Mouse (Mus musculus): ENCODE measurements around the gene Hrh2.

DNA sequence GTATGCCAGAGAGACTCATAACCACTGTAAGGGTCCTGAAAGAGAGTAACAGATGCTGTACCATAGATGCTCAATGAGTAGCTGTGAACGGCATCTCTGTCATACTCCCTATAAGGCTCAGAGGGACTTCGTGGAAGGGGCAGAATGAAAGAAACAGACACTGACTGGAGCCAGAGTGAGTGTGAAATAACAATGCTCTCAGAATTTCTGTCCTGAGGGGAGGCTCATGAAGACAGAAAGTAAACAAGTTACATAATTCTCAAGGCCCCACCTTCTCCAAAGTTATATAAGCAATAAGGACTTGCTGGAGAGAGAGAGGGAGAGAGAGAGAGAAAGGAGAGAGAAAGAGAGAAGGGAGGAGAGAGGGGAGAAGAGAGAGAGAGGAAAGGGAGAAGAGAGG is 36.1 kb upstream of the Hrh2 start:
- TF ChIP-seq CTCF (IDR thresholded peaks at IDR 0.05; ENCODE audit: borderline replicate concordance, extremely low read depth, insufficient read depth, insufficient read length) (no peak), POLR2A (IDR thresholded peaks at IDR 0.05; ENCODE audit: borderline replicate concordance, extremely low read depth, insufficient read depth, insufficient read length, poor library complexity, severe bottlenecking) (no peak)
